Mouse (Mus musculus) erythroid progenitor cell, adult 5-6 weeks (primary cell): Measurements from ENCODE around the gene Gm21731. TPM values are rescaled to one million over a fixed set of nuclear protein-coding genes. Genes with fewer than 3 reads are reported as not detected.
"Not testable (repeated sequence)": the region's sequence is repeated elsewhere in the genome, so short reads cannot be mapped to it uniquely, and the experiment has no call there.

Source experiments
- ATAC-seq: replicated peaks from 2 replicates; pipeline ENCODE4 v1.8.0; 2016; ENCODE audit warnings: moderate number of reproducible peaks, mild to moderate bottlenecking, moderate TSS enrichment, inconsistent platforms; ENCODE audit not compliant: poor library complexity, low FRiP score, severe bottlenecking
- total RNA-seq, 2 experiments: library from RNA; stranded (forward) in 1 of 2; stranded (reverse) in 1 of 2; fragments of 150-400 nt in 1 of 2; fragments of 186-747, 209-891 nt in 1 of 2; gene quantifications; 2 replicates each; pipeline versions ENCODE4 v1.2.3 to v1.2.4; 2015 to 2017; ENCODE audit warnings: low replicate concordance in 2 of 2

Gm21731 gene
- not detected in 2 replicates for total RNA-seq (2015; ENCODE audit: low replicate concordance)
- total RNA-seq (2017; ENCODE audit: low replicate concordance) = not detected in 2 replicates

DNA sequence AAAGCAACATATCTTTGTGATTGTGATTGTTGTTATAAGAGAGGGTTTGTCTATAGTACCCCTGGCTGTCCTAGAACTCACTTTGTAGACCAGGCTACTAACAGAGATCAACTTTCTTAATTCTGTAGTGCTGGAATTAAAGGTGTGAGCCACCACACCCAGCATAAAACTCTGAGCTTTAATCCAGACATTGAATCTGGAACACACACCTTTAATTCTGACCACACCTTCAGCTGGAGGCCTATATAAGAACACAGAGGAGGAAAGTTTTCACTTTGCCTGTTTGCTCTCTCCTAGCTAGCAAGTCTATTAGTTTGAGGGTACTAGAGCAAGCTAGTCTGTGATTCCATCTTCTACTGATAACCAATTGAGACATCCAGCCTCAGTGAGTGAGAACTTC, at the start of gene Gm21731:
Gene Gm21731, plus strand, starts transcription at position 301 of the 400 bp plus-strand sequence.
- ATAC-seq = not testable (repeated sequence)

DNA sequence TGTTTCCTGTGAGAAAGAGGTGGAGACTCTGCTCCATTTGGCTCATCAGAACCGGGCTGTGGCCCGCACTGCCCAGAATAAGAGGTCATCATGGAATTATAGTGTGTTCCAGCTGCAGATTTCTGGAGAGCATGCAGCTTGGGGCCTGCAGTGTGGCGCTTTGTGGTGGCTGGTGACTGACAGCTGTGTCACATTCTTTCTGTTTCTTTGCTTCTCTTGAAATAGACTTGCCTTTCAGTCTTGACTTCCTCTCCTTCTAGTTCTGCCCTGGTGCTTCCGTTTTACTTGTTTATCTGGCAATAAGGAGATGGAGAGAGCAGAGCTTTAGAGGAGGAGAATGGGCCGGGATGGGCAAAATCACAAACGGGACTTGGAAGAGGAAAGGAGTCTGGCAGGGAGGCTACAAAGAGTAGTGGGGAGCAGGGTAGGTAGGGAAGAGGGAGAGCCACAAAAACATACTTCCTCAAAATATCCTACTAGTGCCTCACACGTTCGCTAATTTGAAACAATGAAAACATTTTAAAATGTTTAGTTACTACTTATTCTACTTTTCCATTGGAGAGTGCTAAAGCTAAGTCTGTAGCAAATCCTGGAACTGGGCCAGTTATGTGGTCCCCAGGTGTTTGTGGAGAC, 42.6 kb upstream of the Gm21731 start:
- not testable (repeated sequence) for ATAC-seq

DNA sequence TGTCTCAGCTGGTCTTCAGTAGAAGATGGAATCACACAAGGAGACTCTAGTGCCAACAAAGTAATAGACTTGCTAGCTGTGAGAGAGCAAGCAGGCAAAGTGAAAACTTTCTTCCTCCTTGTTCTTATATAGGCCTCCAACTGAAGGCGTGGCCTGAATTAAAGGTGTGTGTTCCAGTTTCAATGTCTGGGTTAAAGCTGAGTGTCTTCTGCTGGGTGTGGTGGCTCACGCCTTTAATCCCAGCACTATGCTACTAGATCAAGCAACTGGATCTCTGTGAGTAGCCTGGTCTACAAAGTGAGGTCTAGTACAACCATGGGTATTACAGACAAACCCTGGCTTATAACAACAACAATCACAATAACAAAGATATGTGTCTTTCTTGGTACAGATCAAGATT, 23.1 kb upstream of the Gm21731 start, which contains the start of gene Gm21762:
Gene Gm21762, minus strand, starts transcription at position 101 of the 400 bp plus-strand sequence.
- ATAC-seq = not testable (repeated sequence)

DNA sequence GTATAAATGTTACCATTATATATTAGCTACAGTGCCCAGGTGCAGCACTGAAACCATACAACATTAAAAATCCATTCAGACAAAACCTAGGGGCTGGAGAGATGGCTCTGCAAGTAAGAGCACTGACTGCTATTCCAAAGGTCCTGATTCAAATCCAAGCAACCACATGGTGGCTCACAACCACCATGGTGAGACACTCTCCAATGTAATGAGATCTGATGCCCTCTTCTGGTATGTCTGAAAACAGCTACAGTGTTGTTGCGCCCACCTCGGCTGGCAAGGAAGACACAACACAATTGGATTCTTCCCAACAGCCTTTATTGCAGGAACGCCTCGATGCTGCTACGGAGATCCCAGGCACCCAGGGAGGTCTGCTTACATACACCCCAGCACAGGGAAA, 18.0 kb upstream of the Gm21731 start:
- ATAC-seq = not testable (repeated sequence)

DNA sequence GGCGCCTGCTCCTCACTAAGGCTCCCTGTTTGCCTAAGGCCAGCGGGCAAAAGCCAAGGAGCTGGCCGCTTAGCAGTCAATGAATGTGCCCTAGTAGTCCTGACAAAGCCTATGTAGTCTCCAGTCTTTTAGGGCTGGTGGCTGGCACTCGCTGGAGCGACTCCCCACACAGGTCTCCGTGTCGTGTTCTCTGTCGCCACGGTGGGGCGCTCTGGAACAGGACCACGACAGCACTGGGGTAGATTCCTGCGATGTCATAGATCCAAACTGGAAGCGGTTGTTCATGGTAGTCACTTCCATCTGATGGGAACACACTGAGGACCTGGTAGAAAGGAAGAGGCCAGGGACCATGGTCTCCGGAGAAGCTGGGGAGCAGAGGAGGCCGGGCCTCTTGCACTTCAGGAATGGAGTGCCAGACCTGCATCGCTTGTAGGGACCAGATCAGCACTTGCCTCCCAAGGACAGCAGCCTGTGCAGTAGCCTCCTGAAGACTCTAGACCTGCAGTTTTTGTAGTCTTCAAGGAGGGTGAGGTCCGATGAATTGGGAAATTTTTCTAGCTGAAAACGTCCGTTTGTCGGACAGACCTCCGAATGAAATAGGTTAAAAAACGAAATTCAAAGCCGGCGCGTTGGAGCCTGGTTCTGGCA, 15.8 kb upstream of the Gm21731 start:
- not testable (repeated sequence) for ATAC-seq

DNA sequence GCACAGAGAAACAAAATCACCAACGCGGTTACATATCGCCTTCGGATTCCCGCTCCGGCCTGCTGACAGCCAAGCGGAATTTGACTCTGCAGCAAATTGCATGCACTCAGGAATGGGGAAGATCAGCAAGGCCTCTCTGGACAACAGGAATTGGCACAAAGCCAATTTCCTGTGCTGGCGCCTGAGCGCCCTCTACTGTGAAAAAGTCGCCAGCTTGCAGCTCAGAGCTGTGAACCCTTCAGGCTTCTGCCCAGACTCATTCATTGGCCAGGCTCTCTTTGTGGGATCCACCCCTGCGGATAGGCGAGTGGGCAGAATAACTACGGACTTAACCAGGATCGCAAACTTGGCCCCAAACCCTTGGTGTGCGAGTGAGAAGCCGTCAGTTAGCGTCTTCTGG, 7.1 kb upstream of the Gm21731 start:
- not testable (repeated sequence) for ATAC-seq

DNA sequence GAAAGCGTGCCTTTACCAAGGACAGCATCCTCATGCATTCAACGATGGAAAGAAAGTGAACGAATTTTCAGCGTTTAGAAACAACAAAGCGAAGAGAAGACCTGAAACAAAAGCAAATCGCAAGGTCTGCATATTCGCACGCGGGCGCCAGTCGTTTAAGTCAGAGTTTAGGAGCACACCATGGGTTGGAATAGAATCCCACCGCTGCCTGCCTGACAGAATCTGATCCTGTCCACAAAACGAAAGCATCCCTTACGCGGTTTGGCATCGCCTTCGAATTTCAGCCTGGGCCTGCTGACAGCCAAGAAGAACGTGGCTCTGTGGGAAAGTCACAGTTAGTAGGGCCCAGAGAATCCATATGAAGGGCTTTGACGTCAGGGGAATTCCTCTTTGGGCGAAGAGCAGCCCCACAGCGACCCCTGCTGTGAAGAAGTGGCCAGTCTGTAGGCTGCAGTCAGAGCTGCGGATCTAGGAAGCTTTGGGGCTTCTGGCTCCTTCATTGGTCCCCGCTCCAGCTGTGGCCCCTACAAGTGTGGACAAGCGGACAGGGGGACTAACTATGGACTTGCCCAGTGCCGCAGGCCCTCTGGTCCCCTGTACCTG, 6.4 kb upstream of the Gm21731 start:
- ATAC-seq = not testable (repeated sequence)

DNA sequence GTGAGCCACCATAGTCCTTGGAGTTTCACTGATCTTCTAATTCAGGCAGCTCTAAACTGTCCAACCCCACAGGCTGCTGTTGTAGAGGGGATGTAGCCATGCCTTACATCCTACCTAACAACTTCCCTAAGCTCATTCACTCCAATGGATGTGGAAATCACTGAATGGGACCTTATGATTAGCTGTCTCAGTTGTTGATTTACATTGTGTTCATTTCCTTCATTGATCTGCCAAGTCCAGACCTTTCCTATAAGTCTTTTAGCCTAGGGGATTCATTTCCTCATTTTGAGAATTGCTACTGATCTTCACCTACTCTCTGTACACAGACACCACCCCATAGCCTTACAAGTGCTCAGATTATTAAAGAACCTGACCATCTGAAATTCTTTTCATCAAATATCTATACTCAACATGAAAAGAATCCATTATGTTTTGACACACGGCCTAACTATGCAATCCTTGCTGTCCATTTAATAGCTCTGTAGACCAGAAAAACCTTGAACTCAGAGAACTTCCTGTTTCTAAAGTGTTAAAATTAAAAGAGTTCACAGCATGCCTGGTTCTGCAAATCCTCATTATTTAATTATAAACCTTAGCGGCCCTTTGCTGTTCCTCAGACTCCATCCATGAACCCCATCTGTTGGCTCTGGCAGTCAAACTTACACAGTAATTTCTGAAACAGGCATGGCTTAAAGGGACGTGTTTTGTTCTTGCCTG, 12.5 kb downstream of the Gm21731 start:
- ATAC-seq = not testable (repeated sequence)

DNA sequence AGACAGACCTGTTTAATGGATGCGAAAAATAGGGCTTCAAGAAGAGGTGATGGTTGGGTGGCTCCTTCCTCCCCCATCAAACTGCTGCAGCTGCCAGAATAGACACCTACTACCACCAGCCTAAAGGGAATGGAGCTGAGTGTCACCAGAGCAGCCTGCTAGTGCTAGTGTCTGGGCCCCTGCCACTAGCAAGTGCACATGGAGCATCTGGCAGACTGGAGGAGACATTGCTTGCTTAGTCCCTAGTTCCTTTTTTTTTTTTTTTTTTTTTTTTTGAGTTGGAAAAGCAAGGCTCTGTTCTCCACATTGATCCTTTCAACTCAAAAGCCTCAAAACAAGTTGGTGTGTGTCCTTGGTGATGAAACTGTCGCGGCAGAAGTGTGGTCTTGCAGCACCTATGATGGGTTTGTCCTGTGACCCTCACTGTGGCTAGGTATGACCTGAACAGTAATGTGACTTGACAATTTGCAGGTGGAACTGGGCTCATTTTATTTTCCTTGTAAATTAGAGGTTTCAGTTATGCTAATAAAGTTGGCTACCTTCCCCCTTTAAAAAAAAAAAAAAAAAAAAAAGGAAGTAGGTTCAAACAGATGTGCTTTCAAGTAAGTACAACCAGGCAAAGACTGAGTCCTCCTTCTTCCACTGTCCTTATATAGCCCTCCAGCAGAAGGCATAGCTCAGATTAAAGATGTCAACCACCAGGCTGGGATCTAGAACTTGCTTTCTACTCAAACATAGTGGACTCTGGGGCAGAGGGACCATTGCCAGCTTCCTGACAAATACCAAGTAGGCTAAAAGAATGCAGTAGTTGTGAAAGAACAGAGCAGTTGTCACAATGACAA, 20.1 kb downstream of the Gm21731 start:
- not testable (repeated sequence) for ATAC-seq

DNA sequence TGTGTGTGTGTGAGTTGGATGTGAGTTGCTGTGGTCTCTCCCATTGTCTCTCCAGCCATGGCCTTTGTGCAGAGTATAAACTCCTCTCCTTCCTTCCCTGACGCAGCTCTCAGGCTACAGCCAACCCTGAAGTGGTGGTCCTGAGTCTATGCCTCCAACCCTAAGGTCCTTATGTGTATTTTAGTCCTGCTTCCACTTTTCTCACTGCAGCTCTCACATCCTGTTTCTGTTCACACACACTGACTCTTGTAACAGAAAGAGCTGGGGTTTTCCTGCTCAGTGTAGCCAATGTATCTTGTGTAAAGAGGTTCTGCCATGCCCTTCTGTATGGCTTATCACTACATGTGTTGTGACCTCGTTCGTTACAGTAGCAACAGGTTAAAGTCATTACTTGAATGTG, 20.8 kb downstream of the Gm21731 start:
- not testable (repeated sequence) for ATAC-seq

DNA sequence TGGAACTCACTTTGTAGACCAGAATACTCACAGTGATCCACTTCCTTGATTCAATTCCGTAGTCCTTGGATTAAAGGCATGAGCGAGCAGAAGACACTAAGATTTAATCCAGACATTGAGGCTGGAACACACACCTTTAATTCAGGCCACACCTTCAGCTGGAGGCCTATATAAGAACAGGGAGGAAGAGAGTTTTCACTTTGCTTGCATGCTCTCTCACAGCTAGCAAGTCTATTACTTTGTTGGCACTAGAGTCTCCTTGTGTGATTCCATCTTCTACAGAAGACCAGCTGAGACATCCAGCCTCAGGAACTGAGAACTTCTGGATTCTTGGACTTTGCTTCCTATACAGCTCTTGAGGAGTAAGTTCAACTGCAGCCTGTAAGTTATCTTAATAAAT, 24.0 kb downstream of the Gm21731 start, which contains the start of gene AF067061:
Gene AF067061, plus strand, starts transcription at position 245 of the 400 bp plus-strand sequence.
- ATAC-seq = not testable (repeated sequence)

DNA sequence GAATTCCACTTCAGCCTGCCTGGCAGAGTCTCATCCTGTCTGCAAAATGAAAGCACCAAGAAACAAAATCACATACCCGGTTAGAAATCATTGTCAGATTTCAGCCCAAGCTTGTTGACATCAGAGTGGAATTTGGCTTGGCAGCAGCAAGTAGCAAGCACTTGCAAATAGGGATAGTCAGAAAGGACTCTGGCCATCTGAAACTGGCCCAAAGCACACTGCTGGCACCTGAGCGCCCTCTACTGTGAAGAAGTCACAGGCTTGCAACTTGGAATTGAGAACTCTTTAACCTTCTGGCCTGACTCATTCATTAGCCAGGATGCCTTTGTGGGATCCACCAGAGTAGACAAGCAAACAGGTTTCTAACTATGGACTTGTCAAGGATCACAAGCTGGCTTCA, 38.9 kb downstream of the Gm21731 start:
- not testable (repeated sequence) for ATAC-seq

DNA sequence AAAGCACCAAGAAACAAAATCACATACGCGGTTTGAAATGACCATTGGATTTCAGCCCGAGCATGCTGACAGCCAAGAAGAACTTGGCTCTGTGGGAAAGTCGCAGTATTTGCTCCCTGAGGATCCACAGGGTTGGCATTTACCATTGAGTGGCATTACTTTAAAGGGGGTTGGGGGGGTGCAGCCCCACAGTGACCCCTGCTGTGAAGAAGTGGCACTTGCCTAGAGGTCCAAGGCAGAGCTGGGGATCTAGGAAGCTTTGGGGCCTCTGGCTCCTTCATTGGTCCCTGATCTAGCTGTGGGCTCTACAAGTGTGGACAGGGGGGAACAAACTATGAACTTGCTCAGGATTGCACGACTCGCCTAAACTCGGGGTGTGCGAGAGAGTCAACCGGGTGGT, 39.9 kb downstream of the Gm21731 start:
- ATAC-seq = no peak

Other genes starting within 250 kb of the Gm21731 start
- not detected in 2 replicates for gene Gm36079, start 212.1 kb upstream of the Gm21731 start, total RNA-seq (2015; ENCODE audit: low replicate concordance)
- not detected in 2 replicates for gene Gm36079, start 212.1 kb upstream of the Gm21731 start, total RNA-seq (2017; ENCODE audit: low replicate concordance)
- gene Gm21188, start 186.9 kb upstream of the Gm21731 start, total RNA-seq (2015; ENCODE audit: low replicate concordance) = 33.5 and 35.0 TPM in 2 replicates
- 10.9 and 11.7 TPM in 2 replicates for gene Gm21188, start 186.9 kb upstream of the Gm21731 start, total RNA-seq (2017; ENCODE audit: low replicate concordance)
- not detected in 2 replicates for gene Gm20767, start 98.9 kb upstream of the Gm21731 start, total RNA-seq (2015; ENCODE audit: low replicate concordance)
- gene Gm20767, start 98.9 kb upstream of the Gm21731 start, total RNA-seq (2017; ENCODE audit: low replicate concordance) = not detected in 2 replicates
- not detected in 2 replicates for gene Gm21818, start 66.7 kb upstream of the Gm21731 start, total RNA-seq (2015; ENCODE audit: low replicate concordance)
- not detected in 2 replicates for gene Gm21818, start 66.7 kb upstream of the Gm21731 start, total RNA-seq (2017; ENCODE audit: low replicate concordance)
- gene Gm21762, start 23.2 kb upstream of the Gm21731 start, total RNA-seq (2015; ENCODE audit: low replicate concordance) = not detected in 2 replicates
- not detected in 2 replicates for gene Gm21762, start 23.2 kb upstream of the Gm21731 start, total RNA-seq (2017; ENCODE audit: low replicate concordance)
- gene AF067061, start 24.0 kb downstream of the Gm21731 start, total RNA-seq (2015; ENCODE audit: low replicate concordance) = not detected in 2 replicates
- not detected in 2 replicates for gene AF067061, start 24.0 kb downstream of the Gm21731 start, total RNA-seq (2017; ENCODE audit: low replicate concordance)
- gene BC147527, start 61.3 kb downstream of the Gm21731 start, total RNA-seq (2015; ENCODE audit: low replicate concordance) = 14.4 TPM in 1 of 2 replicates, not detected in the other
- 15.8 TPM in 1 of 2 replicates, not detected in the other for gene BC147527, start 61.3 kb downstream of the Gm21731 start, total RNA-seq (2017; ENCODE audit: low replicate concordance)
- gene Tcstv3, start 77.8 kb downstream of the Gm21731 start, total RNA-seq (2015; ENCODE audit: low replicate concordance) = not detected in 2 replicates
- gene Tcstv3, start 77.8 kb downstream of the Gm21731 start, total RNA-seq (2017; ENCODE audit: low replicate concordance) = not detected in 2 replicates